Mouse (Mus musculus) heart, embryonic 14.5 days (tissue): Measurements from ENCODE around the gene Pds5b. TPM values are rescaled to one million over a fixed set of nuclear protein-coding genes. Genes with fewer than 3 reads are reported as not detected.

Experiments
- ATAC-seq: fragments of 200-750 bp; cut with Nextera tagmentation; 2 replicates; pipeline ENCODE4 v1.8.0; 2017; ENCODE audit warnings: low read depth, moderate TSS enrichment; ENCODE audit not compliant: insufficient number of reproducible peaks, insufficient read depth, low FRiP score
- H3K27ac ChIP-seq, 2 experiments: fragments of 200-500 bp in 1 of 2; fragments of 300-500 bp in 1 of 2; sonication (generic) in 1 of 2; replicated peaks in 1 of 2; 2 replicates each; pipeline ENCODE4 v1.5.1; 2012 to 2014; ENCODE audit warnings: low read depth in 2 of 2, low read length in 2 of 2, control low read depth in 1 of 2, mild to moderate bottlenecking in 1 of 2, mixed read lengths in 1 of 2; ENCODE audit not compliant: control insufficient read depth in 1 of 2, insufficient read depth in 1 of 2
- H3K27me3 ChIP-seq: fragments of 300-500 bp; sonication (generic); 2 replicates; pipeline ENCODE4 v1.6.1; 2014; ENCODE audit warnings: mild to moderate bottlenecking, low read length, control low read depth; ENCODE audit not compliant: control insufficient read depth, insufficient read depth
- H3K36me3 ChIP-seq: fragments of 300-500 bp; sonication (generic); 2 replicates; pipeline ENCODE4 v1.6.1; 2014; ENCODE audit warnings: mild to moderate bottlenecking, control low read depth, low read length, mixed read lengths; ENCODE audit not compliant: control insufficient read depth, insufficient read depth
- H3K4me1 ChIP-seq, 2 experiments: fragments of 200-500 bp in 1 of 2; fragments of 300-500 bp in 1 of 2; sonication (generic) in 1 of 2; 2 replicates each; pipeline ENCODE4 v1.6.1; 2012 to 2014; ENCODE audit warnings: low read length in 2 of 2, control low read depth in 1 of 2, mixed read lengths in 1 of 2; ENCODE audit not compliant: control insufficient read depth in 2 of 2, insufficient read depth in 2 of 2
- H3K4me2 ChIP-seq: fragments of 300-500 bp; sonication (generic); 2 replicates; pipeline ENCODE4 v1.6.1; 2014; ENCODE audit warnings: mild to moderate bottlenecking, low read length
- H3K4me3 ChIP-seq, 2 experiments: fragments of 200-500 bp in 1 of 2; fragments of 300-500 bp in 1 of 2; sonication (generic) in 1 of 2; 2 replicates each; pipeline ENCODE4 v1.5.1; 2012 to 2014; ENCODE audit warnings: low read length in 2 of 2, mild to moderate bottlenecking in 2 of 2, control low read depth in 1 of 2, low read depth in 1 of 2, moderate library complexity in 1 of 2; ENCODE audit not compliant: control insufficient read depth in 1 of 2, insufficient read depth in 1 of 2
- H3K9ac ChIP-seq: fragments of 300-500 bp; sonication (generic); 2 replicates; pipeline ENCODE4 v1.6.1; 2014; ENCODE audit warnings: mild to moderate bottlenecking, low read length
- H3K9me3 ChIP-seq: fragments of 300-500 bp; sonication (generic); 2 replicates; pipeline ENCODE4 v1.6.1; 2016; ENCODE audit warnings: low read length, control low read depth; ENCODE audit not compliant: control insufficient read depth
- WGBS: fragments of 180-500 bp; shearing (Covaris S2); extraction: QIAGEN DNeasy Blood & Tissue Kit; methylation state at CpG from one replicate; pipeline ENCODE4 v1.1.7; 2014; 5-methylcytosine and 5-hydroxymethylcytosine counted together
- polyA plus RNA-seq: library from polyadenylated mRNA; unstranded; fragments of >200 nt; fragmentation: Nextera tagmentation; extraction: Ambion mirVana; gene quantifications from 2 replicates; pipeline ENCODE4 v1.2.1, GENCODE M21; 2014

Gene Pds5b
- polyA plus RNA-seq, 1 experiment from 2014 or later: 23.4 TPM

GRCm38 (mm10) chr5:150794181-150794580 is 120.6 kb downstream of the Pds5b start:
- Histone ChIP-seq H3K36me3 (peaks cover 83% of the 10 kb centered on the region), H3K9ac (no peak overlapping the region), H3K27ac (no peak overlapping the region), H3K27me3 (no peaks in the 10 kb centered on the region), H3K9me3 (no peaks in the 10 kb centered on the region), H3K4me2 (no peak overlapping the region), H3K4me1 (no peaks in the 10 kb centered on the region), H3K4me3 (no peak overlapping the region)
- no peak for ATAC-seq
- WGBS: 89% methylated on average over 6 of the region's 6 CpGs

DNA sequence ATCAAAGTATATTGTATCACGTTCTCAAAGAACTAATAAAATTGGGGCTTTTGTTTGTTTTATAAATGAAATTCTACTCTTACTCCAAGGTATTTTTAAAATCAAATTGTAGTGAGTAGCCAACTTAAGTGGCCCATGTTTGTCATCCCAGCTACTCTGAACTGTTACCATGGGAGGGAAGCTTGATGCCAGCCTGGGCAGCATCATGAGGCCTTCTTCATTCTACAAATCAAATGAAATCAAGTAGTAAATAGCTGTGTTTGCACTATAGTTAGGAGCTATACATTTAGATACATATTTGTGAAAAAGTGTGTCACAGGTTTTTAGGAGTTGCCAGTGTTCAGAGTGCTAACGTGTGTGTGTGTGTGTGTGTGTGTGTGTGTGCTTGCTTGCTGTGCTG is 126.5 kb downstream of the Pds5b start:
- Histone ChIP-seq H3K4me2 (no peak overlapping the region), H3K27ac (no peak overlapping the region), H3K4me3 (no peak overlapping the region), H3K36me3 (peaks cover 75% of the 10 kb centered on the region), H3K9ac (no peak overlapping the region), H3K27me3 (no peaks in the 10 kb centered on the region), H3K4me1 (no peaks in the 10 kb centered on the region), H3K9me3 (no peaks in the 10 kb centered on the region)
- 94% methylated on average over 2 of the region's 2 CpGs for WGBS
- ATAC-seq: no peak

- H3K27ac ChIP-seq: no peak overlapping the region
- peaks cover 6% of the 10 kb centered on the region for H3K36me3 ChIP-seq
- H3K9me3 ChIP-seq: no peaks in the 10 kb centered on the region
- no peaks in the 10 kb centered on the region for H3K4me1 ChIP-seq
- H3K4me2 ChIP-seq: no peak overlapping the region
- ATAC-seq: no peak
- no peak overlapping the region for H3K4me3 ChIP-seq
- WGBS: 90% methylated on average over 13 of the region's 13 CpGs
- no peak overlapping the region for H3K9ac ChIP-seq
- no peaks in the 10 kb centered on the region for H3K27me3 ChIP-seq
These were observed 140.8 kb downstream of the Pds5b start for GRCm38 (mm10) chr5:150814111-150814990.

DNA sequence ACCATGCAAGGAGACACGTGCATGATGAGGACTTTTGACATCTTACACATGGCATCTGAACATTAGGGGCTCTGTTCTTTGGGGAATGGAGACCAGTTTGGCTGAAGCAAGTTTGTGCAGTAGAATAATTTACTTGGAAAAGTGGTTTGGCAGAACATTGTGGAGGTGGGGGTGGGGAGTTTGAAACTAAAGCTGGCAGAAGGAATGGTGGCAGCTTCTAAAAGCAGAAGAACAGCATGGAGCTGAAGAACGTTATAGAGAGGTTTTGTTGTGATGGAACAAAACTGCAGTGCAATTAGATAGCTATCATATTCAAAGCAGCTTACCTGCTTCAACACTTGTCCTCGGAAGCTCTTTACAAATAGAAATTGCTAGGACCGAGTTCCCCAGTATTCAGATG is 141.9 kb downstream of the Pds5b start:
- H3K4me2 ChIP-seq: no peak overlapping the region
- no peaks in the 10 kb centered on the region for H3K4me1 ChIP-seq
- WGBS: 90% methylated on average over 4 of the region's 4 CpGs
- ATAC-seq: no peak
- H3K27me3 ChIP-seq: no peaks in the 10 kb centered on the region
- no peaks in the 10 kb centered on the region; the same call in 1 of the 2 replicates for H3K36me3 ChIP-seq
- H3K4me3 ChIP-seq: no peak overlapping the region
- H3K9me3 ChIP-seq: no peaks in the 10 kb centered on the region
- no peak overlapping the region for H3K27ac ChIP-seq
- H3K9ac ChIP-seq: no peak overlapping the region

DNA sequence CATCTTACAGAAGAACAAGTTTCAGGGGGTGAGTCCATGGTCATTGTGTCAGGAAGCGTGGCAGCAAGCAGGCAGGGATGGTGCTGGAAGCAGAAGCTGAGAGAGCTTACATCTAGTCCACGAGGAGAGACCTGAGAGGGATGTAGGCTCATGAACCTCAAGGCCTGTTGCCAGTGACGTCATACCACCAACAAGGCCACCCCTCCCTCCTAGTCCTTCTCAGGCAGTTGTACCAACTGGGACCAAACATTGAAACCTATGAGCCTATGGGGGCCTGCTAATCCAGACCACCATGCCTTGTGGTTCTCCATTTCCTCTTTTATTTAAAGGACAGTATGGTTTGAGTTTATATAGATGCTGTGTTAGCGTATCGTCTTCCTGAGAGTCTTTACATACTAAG is 143.2 kb downstream of the Pds5b start:
- no peak for ATAC-seq
- Histone ChIP-seq H3K9me3 (no peaks in the 10 kb centered on the region), H3K4me2 (no peak overlapping the region), H3K36me3 (no peaks in the 10 kb centered on the region; the same call in 1 of the 2 replicates), H3K4me3 (no peak overlapping the region), H3K27ac (no peak overlapping the region), H3K9ac (no peak overlapping the region), H3K27me3 (no peaks in the 10 kb centered on the region), H3K4me1 (no peaks in the 10 kb centered on the region)
- WGBS: 88% methylated on average over 5 of the region's 5 CpGs

DNA sequence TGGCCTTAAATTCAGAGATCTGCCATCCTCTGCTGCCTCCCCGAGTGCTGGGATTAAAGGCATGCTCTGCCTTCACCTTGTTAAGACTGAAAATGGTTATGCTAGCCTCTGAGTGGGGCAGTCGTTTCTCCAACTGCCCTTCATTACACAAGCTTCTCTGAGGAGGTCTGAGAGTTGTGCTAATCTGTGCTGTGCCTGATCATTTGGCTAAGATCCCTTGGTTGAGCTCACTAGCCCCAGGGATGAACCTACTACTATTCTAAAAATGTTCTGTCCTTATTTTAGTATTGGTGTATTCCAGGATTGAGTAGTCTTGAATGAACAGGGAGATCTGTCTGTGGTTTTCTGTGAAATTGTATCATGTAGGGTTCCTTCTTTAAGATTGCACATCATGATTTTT is 144.5 kb downstream of the Pds5b start:
- Histone ChIP-seq H3K36me3 (no peaks in the 10 kb centered on the region), H3K27ac (no peak overlapping the region), H3K27me3 (no peaks in the 10 kb centered on the region), H3K9me3 (no peaks in the 10 kb centered on the region), H3K4me2 (no peak overlapping the region), H3K4me1 (no peaks in the 10 kb centered on the region), H3K4me3 (no peak overlapping the region), H3K9ac (no peak overlapping the region)
- no peak for ATAC-seq
- WGBS: 46% methylated on average over 2 of the region's 2 CpGs

DNA sequence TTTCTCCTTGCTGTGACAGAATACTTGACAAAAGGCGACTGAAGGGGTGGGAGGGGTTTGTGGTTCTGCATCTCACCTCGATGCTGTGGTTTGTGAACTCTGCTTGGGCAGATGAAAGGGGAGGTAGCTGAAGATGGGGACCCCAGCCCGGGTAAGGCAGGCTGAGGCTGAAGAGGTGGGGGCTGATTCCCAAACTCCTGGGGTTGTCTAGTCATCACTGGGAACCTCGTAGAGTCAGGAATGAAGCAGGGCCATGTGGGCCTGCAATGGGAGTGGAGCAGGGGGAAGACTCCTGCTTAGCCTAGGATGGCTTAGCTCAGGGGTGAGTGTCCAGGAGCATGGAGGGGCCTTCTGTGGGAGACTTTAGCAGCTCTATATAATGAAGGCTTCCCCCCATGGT is 145.3 kb downstream of the Pds5b start:
- Histone ChIP-seq H3K27me3 (no peaks in the 10 kb centered on the region), H3K4me3 (no peak overlapping the region), H3K36me3 (no peaks in the 10 kb centered on the region), H3K4me1 (no peaks in the 10 kb centered on the region), H3K27ac (no peak overlapping the region), H3K9ac (no peak overlapping the region), H3K9me3 (no peaks in the 10 kb centered on the region), H3K4me2 (no peak overlapping the region)
- WGBS: 72% methylated on average over 4 of the region's 4 CpGs
- no peak for ATAC-seq

DNA sequence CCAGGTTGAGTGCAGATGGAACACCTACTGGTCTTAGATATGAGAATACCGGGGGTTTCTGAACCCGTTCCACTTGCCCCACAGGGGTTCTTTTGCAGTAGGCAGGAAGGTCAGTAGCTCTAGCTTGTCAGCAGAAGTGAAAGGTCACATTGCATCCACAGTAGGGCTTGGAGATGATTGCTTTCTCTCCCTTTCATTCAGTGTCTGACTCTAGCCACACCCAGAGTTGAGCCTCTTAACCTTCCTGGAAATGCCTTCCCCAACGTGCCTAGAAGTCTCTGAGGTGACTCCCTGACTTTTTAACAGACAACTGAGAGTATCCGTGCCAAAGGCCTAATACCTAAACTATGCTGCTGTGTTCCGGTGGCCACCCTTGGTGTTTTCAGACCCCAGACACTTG is 146.0 kb downstream of the Pds5b start:
- H3K4me1 ChIP-seq: no peaks in the 10 kb centered on the region
- 67% methylated on average over 5 of the region's 5 CpGs for WGBS
- no peak overlapping the region for H3K9ac ChIP-seq
- no peak overlapping the region for H3K4me3 ChIP-seq
- ATAC-seq: no peak
- no peaks in the 10 kb centered on the region for H3K27me3 ChIP-seq
- no peaks in the 10 kb centered on the region for H3K9me3 ChIP-seq
- H3K4me2 ChIP-seq: no peak overlapping the region
- no peaks in the 10 kb centered on the region for H3K36me3 ChIP-seq
- H3K27ac ChIP-seq: no peak overlapping the region
